Mouse (Mus musculus) T-cell, adult 66 days (primary cell): ENCODE measurements around the gene Bex3. TPM values are rescaled to one million over a fixed set of nuclear protein-coding genes. Genes with fewer than 3 reads are reported as not detected.

Source experiments
- total RNA-seq, 2 experiments: library from RNA; stranded (reverse); gene quantifications; 3 replicates in 1 of 2; 4 replicates in 1 of 2; pipeline ENCODE4 v1.2.4; 2023

Gene Bex3
- 10 to 100 TPM; 72.9 to 73.0 TPM for total RNA-seq

GRCm38 (mm10) chrX:136269743-136270392 is at the start of gene Bex3:
Gene Bex3 (plus strand): TSS chrX:136270253.

DNA sequence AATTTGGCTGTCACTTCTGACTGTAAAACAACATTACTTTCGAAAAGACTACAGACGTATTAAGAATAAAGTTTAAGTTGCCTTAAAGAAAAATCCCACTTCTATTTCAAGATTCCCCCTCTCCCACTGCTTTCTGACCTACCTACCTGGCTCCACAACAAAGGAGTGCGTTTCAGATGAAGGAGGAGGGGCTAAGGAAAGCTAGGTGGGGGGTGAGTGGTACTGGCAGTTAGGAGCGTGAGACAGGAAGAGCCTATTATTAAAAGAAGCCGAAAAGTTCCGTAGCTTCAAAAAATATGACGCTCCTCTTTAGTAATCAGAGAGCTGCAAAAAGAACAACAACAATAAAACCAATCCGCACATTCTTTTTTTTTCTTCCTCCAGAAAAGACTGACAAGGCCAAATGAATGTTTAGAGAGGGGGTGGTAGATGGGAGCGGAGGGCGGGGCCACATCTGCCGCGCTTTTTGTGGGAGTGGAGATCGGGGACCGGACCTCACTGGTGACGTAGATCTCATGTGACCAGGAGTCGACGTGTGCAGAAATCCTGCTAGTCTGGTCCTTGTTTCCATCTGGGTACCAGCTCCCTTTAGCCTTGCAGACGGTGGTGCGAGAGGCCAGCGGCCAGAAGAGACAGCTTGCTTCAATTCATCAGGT is 25.4 kb upstream of the Bex3 start, which contains the start of gene Tceal9:
Gene Tceal9 (plus strand): TSS at position 506 of the 656 bp plus-strand sequence.

Other genes starting within 250 kb of the Bex3 start
- gene Arxes1, start 236.9 kb upstream of the Bex3 start, total RNA-seq: not detected
- 1 to 10 TPM; 2.3 to 2.4 TPM for gene Bex2, start 202.0 kb upstream of the Bex3 start, total RNA-seq
- not detected for gene Nxf3, start 185.0 kb upstream of the Bex3 start, total RNA-seq
- gene Bex4, start 131.3 kb upstream of the Bex3 start, total RNA-seq: not detected
- gene Tceal8, start 97.9 kb upstream of the Bex3 start, total RNA-seq: under 1 TPM; 0.47 to 0.90 TPM
- not detected for gene Tceal5, start 66.4 kb upstream of the Bex3 start, total RNA-seq
- not detected for gene Tceal7, start 55.5 kb upstream of the Bex3 start, total RNA-seq
- 1 to 10 TPM; 4.3 to 5.6 TPM for gene Bex1, start 54.7 kb upstream of the Bex3 start, total RNA-seq
- 10 to 100 TPM; 32.1 to 35.9 TPM for gene Tceal9, start 25.2 kb upstream of the Bex3 start, total RNA-seq
- gene Kir3dl1, start 247.7 kb downstream of the Bex3 start, total RNA-seq: not detected